Mouse (Mus musculus) midbrain, embryonic 15.5 days (tissue): ENCODE results near the gene Ly6g5b. TPM values are rescaled to one million over a fixed set of nuclear protein-coding genes. Genes with fewer than 3 reads are reported as not detected.

Source experiments
- ATAC-seq: fragments of 200-750 bp; cut with Nextera tagmentation; replicated peaks from 2 replicates; pipeline ENCODE4 v1.8.0; 2017; ENCODE audit warnings: moderate TSS enrichment
- H3K27ac ChIP-seq: fragments of 300-500 bp; sonication (generic); 2 replicates; pipeline ENCODE4 v1.5.1; 2015; ENCODE audit warnings: mild to moderate bottlenecking, inconsistent platforms
- H3K27me3 ChIP-seq: fragments of 300-500 bp; sonication (generic); replicated peaks from 2 replicates; pipeline ENCODE4 v1.6.1; 2015; ENCODE audit warnings: inconsistent platforms
- H3K36me3 ChIP-seq: fragments of 300-500 bp; sonication (generic); replicated peaks from 2 replicates; pipeline ENCODE4 v1.6.1; 2015; ENCODE audit warnings: inconsistent platforms
- H3K4me1 ChIP-seq: fragments of 300-500 bp; sonication (generic); 2 replicates; pipeline ENCODE4 v1.6.1; 2015; ENCODE audit warnings: inconsistent platforms
- H3K4me2 ChIP-seq: fragments of 300-500 bp; sonication (generic); 2 replicates; pipeline ENCODE4 v1.6.1; 2015; ENCODE audit warnings: inconsistent platforms, mild to moderate bottlenecking, moderate library complexity
- H3K4me3 ChIP-seq: fragments of 300-500 bp; sonication (generic); 2 replicates; pipeline ENCODE4 v1.5.1; 2015; ENCODE audit warnings: mild to moderate bottlenecking, inconsistent platforms
- H3K9ac ChIP-seq: fragments of 300-500 bp; sonication (generic); 2 replicates; pipeline ENCODE4 v1.6.1; 2015; ENCODE audit warnings: mild to moderate bottlenecking, inconsistent platforms
- H3K9me3 ChIP-seq: fragments of 300-500 bp; sonication (generic); 2 replicates; pipeline ENCODE4 v1.6.1; 2016; ENCODE audit warnings: inconsistent platforms
- WGBS: fragments of 180-500 bp; shearing (Covaris S2); methylation state at CpG from one replicate; pipeline ENCODE4 v1.1.7; 2015; ENCODE audit warnings: mixed read lengths; 5-methylcytosine and 5-hydroxymethylcytosine counted together
- polyA plus RNA-seq: library from polyadenylated mRNA; unstranded; fragments of >200 nt; fragmentation: Nextera tagmentation; extraction: Ambion mirVana; gene quantifications from 2 replicates; pipeline ENCODE4 v1.2.1, GENCODE M21; 2015

The Ly6g5b gene
- polyA plus RNA-seq, 1 experiment from 2014 or later, result 2.2 TPM

- no peak overlapping the region for H3K27ac ChIP-seq
- no peaks in the 10 kb centered on the region for H3K36me3 ChIP-seq
- no peaks in the 10 kb centered on the region for H3K9me3 ChIP-seq
- WGBS, result 83% methylated on average over 16 of the region's 16 CpGs
- no peak overlapping the region for H3K4me3 ChIP-seq
- no peak for ATAC-seq
- H3K9ac ChIP-seq, result no peak overlapping the region
- H3K4me1 ChIP-seq, result peaks cover under 1% of the 10 kb centered on the region; the same call in 1 of the 2 replicates
- H3K27me3 ChIP-seq, result no peaks in the 10 kb centered on the region
- no peak overlapping the region for H3K4me2 ChIP-seq
These were observed 32.2 kb downstream of the Ly6g5b start for GRCm38 (mm10) chr17:35082841-35083576.

- Histone ChIP-seq H3K9me3 (no peaks in the 10 kb centered on the region), H3K4me1 (peaks cover 11% of the 10 kb centered on the region; the same call in 1 of the 2 replicates), H3K27me3 (no peaks in the 10 kb centered on the region), H3K4me2 (no peak overlapping the region), H3K4me3 (no peak overlapping the region), H3K36me3 (no peaks in the 10 kb centered on the region), H3K27ac (no peak overlapping the region), H3K9ac (no peak overlapping the region)
- 87% methylated on average over 4 of the region's 4 CpGs for WGBS
- ATAC-seq, result no peak
These were observed 34.5 kb downstream of the Ly6g5b start for GRCm38 (mm10) chr17:35080710-35081109.

GRCm38 (mm10) chr17:35080248-35080647 is 35.0 kb downstream of the Ly6g5b start:
- Histone ChIP-seq H3K4me2 (no peak overlapping the region), H3K27ac (no peak overlapping the region), H3K4me3 (no peak overlapping the region), H3K27me3 (no peaks in the 10 kb centered on the region), H3K9me3 (no peaks in the 10 kb centered on the region), H3K36me3 (no peaks in the 10 kb centered on the region), H3K9ac (no peak overlapping the region), H3K4me1 (peaks cover 11% of the 10 kb centered on the region; the same call in 1 of the 2 replicates)
- 62% methylated on average over 6 of the region's 6 CpGs for WGBS
- ATAC-seq, result no peak

GRCm38 (mm10) chr17:35079778-35080177 is 35.5 kb downstream of the Ly6g5b start:
- Histone ChIP-seq H3K9me3 (no peaks in the 10 kb centered on the region), H3K27ac (no peak overlapping the region), H3K36me3 (no peaks in the 10 kb centered on the region), H3K9ac (no peak overlapping the region), H3K27me3 (no peaks in the 10 kb centered on the region), H3K4me1 (peaks cover 11% of the 10 kb centered on the region; the same call in 1 of the 2 replicates), H3K4me3 (no peak overlapping the region), H3K4me2 (no peak overlapping the region)
- 72% methylated on average over 9 of the region's 9 CpGs for WGBS
- no peak for ATAC-seq

- Histone ChIP-seq H3K4me1 (peaks cover 11% of the 10 kb centered on the region; the same call in 1 of the 2 replicates), H3K9ac (no peak within 1 kb of the TSS; the same call in 1 of the 2 replicates), H3K36me3 (no peaks in the 10 kb centered on the region), H3K4me2 (peak within 1 kb of the TSS; percentile 43), H3K27me3 (no peaks in the 10 kb centered on the region), H3K9me3 (no peaks in the 10 kb centered on the region), H3K27ac (no peak within 1 kb of the TSS), H3K4me3 (peak within 1 kb of the TSS; percentile 21)
- 0 out of 2 replicates have a peak, but pooled peaks have one; percentile 37 for ATAC-seq
- 9% methylated on average over 14 of the region's 14 CpGs for WGBS
These were observed 37.4 kb downstream of the Ly6g5b start, which contains the start of gene Ly6g6d for GRCm38 (mm10) chr17:35077786-35078233. Ly6g6d (minus strand) TSS chr17:35078065.

- 41% methylated on average over 2 of the region's 2 CpGs for WGBS
- Histone ChIP-seq H3K27me3 (no peaks in the 10 kb centered on the region), H3K4me2 (peak overlapping the region; percentile 43; the same call in 1 of the 2 replicates), H3K4me1 (peaks cover 11% of the 10 kb centered on the region; the same call in 1 of the 2 replicates), H3K27ac (no peak overlapping the region), H3K9me3 (no peaks in the 10 kb centered on the region), H3K9ac (no peak overlapping the region), H3K36me3 (no peaks in the 10 kb centered on the region), H3K4me3 (peak overlapping the region; percentile 21; the same call in 1 of the 2 replicates)
- no peak for ATAC-seq
These were observed 37.9 kb downstream of the Ly6g5b start for GRCm38 (mm10) chr17:35077285-35077684.

- Histone ChIP-seq H3K4me1 (peaks cover 11% of the 10 kb centered on the region; the same call in 1 of the 2 replicates), H3K27ac (no peak within 1 kb of the TSS), H3K4me2 (peak within 1 kb of the TSS; percentile 43), H3K9me3 (no peaks in the 10 kb centered on the region), H3K4me3 (peak within 1 kb of the TSS; percentile 21), H3K36me3 (no peaks in the 10 kb centered on the region), H3K9ac (no peak within 1 kb of the TSS; the same call in 1 of the 2 replicates), H3K27me3 (no peaks in the 10 kb centered on the region)
- WGBS, result 36% methylated on average over 10 of the region's 10 CpGs
- no peak for ATAC-seq
These were observed 38.6 kb downstream of the Ly6g5b start, which contains the start of gene Ly6g6e for GRCm38 (mm10) chr17:35076507-35077176. Ly6g6e (plus strand) TSS chr17:35076902.

GRCm38 (mm10) chr17:35074097-35074496 is 41.1 kb downstream of the Ly6g5b start:
- no peak for ATAC-seq
- Histone ChIP-seq H3K4me1 (peaks cover 11% of the 10 kb centered on the region; the same call in 1 of the 2 replicates), H3K9ac (no peak overlapping the region), H3K36me3 (no peaks in the 10 kb centered on the region), H3K4me3 (no peak overlapping the region), H3K4me2 (no peak overlapping the region), H3K9me3 (no peaks in the 10 kb centered on the region), H3K27ac (no peak overlapping the region), H3K27me3 (no peaks in the 10 kb centered on the region)
- 57% methylated on average over 17 of the region's 17 CpGs for WGBS

- ATAC-seq, result no peak
- no peaks in the 10 kb centered on the region for H3K36me3 ChIP-seq
These were observed 43.8 kb downstream of the Ly6g5b start for GRCm38 (mm10) chr17:35071454-35071853.

GRCm38 (mm10) chr17:35070556-35071229 is 44.5 kb downstream of the Ly6g5b start:
- peaks cover under 1% of the 10 kb centered on the region; the same call in 1 of the 2 replicates for H3K4me1 ChIP-seq
- peaks cover 14% of the 10 kb centered on the region for H3K27me3 ChIP-seq
- ATAC-seq, result no peak
- no peak overlapping the region for H3K4me3 ChIP-seq
- WGBS, result 68% methylated on average over 6 of the region's 6 CpGs
- H3K4me2 ChIP-seq, result no peak overlapping the region
- no peak overlapping the region for H3K27ac ChIP-seq
- no peaks in the 10 kb centered on the region for H3K9me3 ChIP-seq
- no peak overlapping the region for H3K9ac ChIP-seq
- no peaks in the 10 kb centered on the region for H3K36me3 ChIP-seq

More at GRCm38 (mm10) chr17:35071454-35071853, 43.8 kb downstream of the Ly6g5b start:
- H3K9ac ChIP-seq, result no peak overlapping the region
- no peaks in the 10 kb centered on the region for H3K4me1 ChIP-seq
- H3K4me3 ChIP-seq, result no peak overlapping the region
- no peak overlapping the region for H3K4me2 ChIP-seq
- H3K27me3 ChIP-seq, result peaks cover 8% of the 10 kb centered on the region; the same call in 1 of the 2 replicates
- WGBS, result 85% methylated on average over 9 of the region's 9 CpGs
- H3K27ac ChIP-seq, result no peak overlapping the region
- H3K9me3 ChIP-seq, result no peaks in the 10 kb centered on the region

GRCm38 (mm10) chr17:35068213-35068914 is 46.9 kb downstream of the Ly6g5b start:
- no peak for ATAC-seq
- Histone ChIP-seq H3K36me3 (no peaks in the 10 kb centered on the region), H3K4me2 (no peak overlapping the region), H3K27ac (no peak overlapping the region), H3K4me1 (peaks cover 10% of the 10 kb centered on the region; the same call in 1 of the 2 replicates), H3K9me3 (no peaks in the 10 kb centered on the region), H3K27me3 (peaks cover 36% of the 10 kb centered on the region), H3K9ac (no peak overlapping the region), H3K4me3 (no peak overlapping the region)
- WGBS, result 86% methylated on average over 17 of the region's 17 CpGs
